Mouse (Mus musculus): Measurements from ENCODE around the gene Crybb3. TPM values are rescaled to one million over a fixed set of nuclear protein-coding genes. Genes with fewer than 3 reads are reported as not detected.

The Crybb3 gene
- total and polyA plus RNA-seq, 2 experiments from 2014 or later: 1.4 to 3.1 TPM

- no peak overlapping the region for H3K4me2 ChIP-seq (ENCODE audit: low read depth, low read length, poor library complexity, severe bottlenecking)
- no peak overlapping the region for H3K9ac ChIP-seq (replicated peaks; ENCODE audit: low read length, poor library complexity, severe bottlenecking)
- H3K4me1 ChIP-seq (ENCODE audit: insufficient read depth, low read length): peaks cover 6% of the 10 kb centered on the region; the same call in 1 of the 2 replicates
- H3K27me3 ChIP-seq (ENCODE audit: insufficient read depth, low read length): no peaks in the 10 kb centered on the region
- H3K27ac ChIP-seq (ENCODE audit: low read depth, low read length): no peak overlapping the region
- WGBS: 94% methylated on average over 11 of the region's 11 CpGs
- TF ChIP-seq CTCF (IDR thresholded peaks at IDR 0.05): no peak
- peaks cover 12% of the 10 kb centered on the region; the same call in 1 of the 2 replicates for H3K36me3 ChIP-seq (ENCODE audit: insufficient read depth, low read length)
- DNase-seq (ENCODE audit: low spot score) (no peak), ATAC-seq (ENCODE audit: low FRiP score) (no peak)
- H3K4me3 ChIP-seq (ENCODE audit: low read depth, low read length): no peak overlapping the region
- H3K9me3 ChIP-seq (ENCODE audit: low read length): no peaks in the 10 kb centered on the region
Observed at GRCm38 (mm10) chr5:113100422-113100821, 19.0 kb upstream of the Crybb3 start.

- Histone ChIP-seq H3K36me3 (ENCODE audit: insufficient read depth, low read length) (peaks cover 17% of the 10 kb centered on the region; the same call in 1 of the 2 replicates), H3K9me3 (ENCODE audit: low read length) (no peaks in the 10 kb centered on the region), H3K27ac (ENCODE audit: low read depth, low read length) (no peak overlapping the region), H3K27me3 (ENCODE audit: insufficient read depth, low read length) (no peaks in the 10 kb centered on the region), H3K4me1 (ENCODE audit: insufficient read depth, low read length) (peaks cover 6% of the 10 kb centered on the region; the same call in 1 of the 2 replicates), H3K4me2 (ENCODE audit: low read depth, low read length, poor library complexity, severe bottlenecking) (no peak overlapping the region), H3K4me3 (ENCODE audit: low read depth, low read length) (no peak overlapping the region), H3K9ac (replicated peaks; ENCODE audit: low read length, poor library complexity, severe bottlenecking) (no peak overlapping the region)
- WGBS: 33% methylated on average over 1 of the region's 1 CpGs
- no peak for ATAC-seq (ENCODE audit: low FRiP score)
- peak; percentile 92 for DNase-seq (ENCODE audit: low spot score)
- TF ChIP-seq CTCF (IDR thresholded peaks at IDR 0.05): peak; percentile 100
Observed at GRCm38 (mm10) chr5:113099546-113099945, 18.2 kb upstream of the Crybb3 start.

- no peaks in the 10 kb centered on the region for H3K27me3 ChIP-seq (ENCODE audit: insufficient read depth, low read length)
- 90% methylated on average over 17 of the region's 17 CpGs for whole genome bisulfite sequencing
- H3K9ac ChIP-seq (replicated peaks; ENCODE audit: low read length, poor library complexity, severe bottlenecking): no peak overlapping the region
- no peak overlapping the region for H3K4me2 ChIP-seq (ENCODE audit: low read depth, low read length, poor library complexity, severe bottlenecking)
- no peak overlapping the region for H3K4me3 ChIP-seq (ENCODE audit: low read depth, low read length)
- H3K27ac ChIP-seq (ENCODE audit: low read depth, low read length): no peak overlapping the region
- no peak for DNase-seq (ENCODE audit: low spot score)
- peaks cover 4% of the 10 kb centered on the region; the same call in 1 of the 2 replicates for H3K4me1 ChIP-seq (ENCODE audit: insufficient read depth, low read length)
- ATAC-seq (ENCODE audit: low FRiP score): no peak
- no peaks in the 10 kb centered on the region for H3K9me3 ChIP-seq (ENCODE audit: low read length)
- H3K36me3 ChIP-seq (ENCODE audit: insufficient read depth, low read length): peaks cover 21% of the 10 kb centered on the region
- TF ChIP-seq CTCF (IDR thresholded peaks at IDR 0.05): no peak
Observed at GRCm38 (mm10) chr5:113097551-113097950, 16.2 kb upstream of the Crybb3 start.

- Histone ChIP-seq H3K9ac (replicated peaks; ENCODE audit: low read length, poor library complexity, severe bottlenecking) (no peak overlapping the region), H3K27ac (ENCODE audit: low read depth, low read length) (no peak overlapping the region), H3K36me3 (ENCODE audit: insufficient read depth, low read length) (peaks cover 27% of the 10 kb centered on the region), H3K27me3 (ENCODE audit: insufficient read depth, low read length) (no peaks in the 10 kb centered on the region), H3K4me3 (ENCODE audit: low read depth, low read length) (no peak overlapping the region), H3K4me2 (ENCODE audit: low read depth, low read length, poor library complexity, severe bottlenecking) (no peak overlapping the region), H3K9me3 (ENCODE audit: low read length) (no peaks in the 10 kb centered on the region), H3K4me1 (ENCODE audit: insufficient read depth, low read length) (no peaks in the 10 kb centered on the region)
- TF ChIP-seq CTCF (IDR thresholded peaks at IDR 0.05): no peak
- WGBS: 96% methylated on average over 18 of the region's 18 CpGs
- ATAC-seq (ENCODE audit: low FRiP score) (no peak), DNase-seq (ENCODE audit: low spot score) (no peak)
Observed at GRCm38 (mm10) chr5:113095456-113095855, 14.1 kb upstream of the Crybb3 start.

DNA sequence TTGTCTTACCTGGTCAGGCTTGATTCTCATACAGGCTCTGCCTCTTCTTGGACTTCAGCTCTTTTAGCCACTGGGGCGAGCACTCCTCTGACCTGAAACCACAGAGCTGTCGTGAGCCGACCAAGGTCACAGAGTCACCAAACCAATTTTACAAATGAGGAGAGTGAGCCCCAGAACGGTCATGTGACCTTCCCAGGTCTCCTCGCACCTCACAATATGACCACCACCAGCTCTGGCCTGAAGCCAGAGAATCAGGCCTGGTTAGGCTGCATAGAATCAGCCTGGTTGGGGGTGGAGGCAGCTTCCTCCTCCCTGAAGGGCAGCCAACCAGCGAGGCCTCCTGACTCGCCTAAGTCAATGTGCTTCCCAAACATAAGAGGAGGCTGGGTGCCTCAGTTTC lies 11.0 kb upstream of the Crybb3 start:
- Histone ChIP-seq H3K36me3 (ENCODE audit: insufficient read depth, low read length) (peaks cover 32% of the 10 kb centered on the region), H3K27me3 (ENCODE audit: insufficient read depth, low read length) (no peaks in the 10 kb centered on the region), H3K4me2 (ENCODE audit: low read depth, low read length, poor library complexity, severe bottlenecking) (no peak overlapping the region), H3K9ac (replicated peaks; ENCODE audit: low read length, poor library complexity, severe bottlenecking) (no peak overlapping the region), H3K27ac (ENCODE audit: low read depth, low read length) (no peak overlapping the region), H3K4me3 (ENCODE audit: low read depth, low read length) (no peak overlapping the region), H3K4me1 (ENCODE audit: insufficient read depth, low read length) (no peaks in the 10 kb centered on the region), H3K9me3 (ENCODE audit: low read length) (no peaks in the 10 kb centered on the region)
- ATAC-seq (ENCODE audit: low FRiP score): no peak
- DNase-seq (ENCODE audit: low spot score): no peak
- 82% methylated on average over 7 of the region's 7 CpGs for WGBS
- no peak for TF ChIP-seq CTCF (IDR thresholded peaks at IDR 0.05)

- WGBS: 59% methylated on average over 5 of the region's 5 CpGs
- peak; percentile 85 for TF ChIP-seq CTCF (IDR thresholded peaks at IDR 0.05)
Observed at GRCm38 (mm10) chr5:113091162-113091561, 9.8 kb upstream of the Crybb3 start.

More at GRCm38 (mm10) chr5:113091162-113091561, 9.8 kb upstream of the Crybb3 start:
- Histone ChIP-seq H3K4me3 (ENCODE audit: low read depth, low read length) (no peak overlapping the region), H3K9ac (replicated peaks; ENCODE audit: low read length, poor library complexity, severe bottlenecking) (no peak overlapping the region), H3K9me3 (ENCODE audit: low read length) (no peaks in the 10 kb centered on the region), H3K4me2 (ENCODE audit: low read depth, low read length, poor library complexity, severe bottlenecking) (no peak overlapping the region), H3K36me3 (ENCODE audit: insufficient read depth, low read length) (peaks cover 25% of the 10 kb centered on the region), H3K4me1 (ENCODE audit: insufficient read depth, low read length) (no peaks in the 10 kb centered on the region; the same call in 1 of the 2 replicates), H3K27me3 (ENCODE audit: insufficient read depth, low read length) (no peaks in the 10 kb centered on the region), H3K27ac (ENCODE audit: low read depth, low read length) (no peak overlapping the region)
- ATAC-seq (ENCODE audit: low FRiP score) (no peak; the same call in 1 of the 2 replicates), DNase-seq (ENCODE audit: low spot score) (peak; percentile 78)
